ENCODE assay signal across 8 mouse cellular contexts in the genomic region with DNA sequence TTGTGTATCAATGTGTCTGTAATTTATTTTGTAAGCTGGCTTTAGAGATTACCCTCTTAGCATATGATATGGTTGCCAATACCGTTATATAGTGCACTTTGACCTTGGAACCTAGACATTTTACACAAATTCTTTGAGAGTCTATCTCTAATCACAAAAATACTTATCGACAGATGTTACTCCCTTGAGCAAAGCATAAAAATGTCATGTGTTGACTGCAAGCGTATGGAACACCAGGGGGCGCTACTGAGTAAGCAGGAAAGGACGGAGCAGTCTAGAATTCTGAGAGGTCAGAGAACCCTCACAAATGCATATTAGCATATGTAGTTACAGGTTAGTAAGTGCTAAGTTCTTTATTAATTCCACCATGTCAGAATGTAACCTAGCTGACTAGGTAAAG. TPM values are rescaled to one million over a fixed set of nuclear protein-coding genes. Genes with fewer than 3 reads are reported as not detected.
DNase-seq lines count a peak whose midpoint lies in the region; ATAC-seq and TF ChIP-seq lines count a peak whose summit lies in the region.

No protein-coding gene starts in this region.

- no peak overlapping the region for H3K9ac ChIP-seq in kidney, postnatal 0 days (ENCODE audit: low read depth, low read length)
- H3K9ac ChIP-seq in liver, adult 2 months (ENCODE audit: low read depth, low read length): no peak overlapping the region

- no peaks in the 10 kb centered on the region for H3K9me3 ChIP-seq in kidney, postnatal 0 days (replicated peaks; ENCODE audit: low read length)

- no peak overlapping the region for H3K4me2 ChIP-seq in kidney, postnatal 0 days (ENCODE audit: low read length)

- 7% methylated on average over 5 of the region's 5 CpGs for WGBS in kidney, postnatal 0 days
- 3% methylated on average over 5 of the region's 5 CpGs for WGBS in liver, adult 2 months

- H3K79me2 ChIP-seq in liver, adult 2 months (ENCODE audit: control insufficient read depth, insufficient read depth, low read length): 0 out of 2 replicates have a peak, but pooled peaks cover 4% of the 10 kb centered on the region

- ATAC-seq in kidney, postnatal 0 days (replicated peaks; ENCODE audit: low FRiP score, low read depth): peak; percentile 44; the same call in 1 of the 2 replicates

- peak; percentile 80 for DNase-seq in 416B (ENCODE audit: low read depth)
- DNase-seq in Muller cell, postnatal 12 days (ENCODE audit: inconsistent ontology term): peak; percentile 67
- peak; percentile 84 for DNase-seq in cerebellum, adult 9-10 months
- peak; percentile 26 to 91 for DNase-seq in frontal cortex, adult 2 months (ENCODE audit: extremely low spot score in 1 of 2, low spot score in 1 of 2)
- DNase-seq in kidney, postnatal 0 days (ENCODE audit: low spot score): peak; percentile 93
- peak; percentile 63 for DNase-seq in liver, adult 2 months (ENCODE audit: extremely low read depth, low read depth, low spot score)
- DNase-seq in natural killer cell, adult 2 months (ENCODE audit: low spot score in 2 of 2): peak; percentile 63 to 69
- peak; percentile 24 to 76 for DNase-seq in thymus, postnatal 10 days (ENCODE audit: low spot score in 2 of 2)

- no peak overlapping the region for H3K27ac ChIP-seq in kidney, postnatal 0 days
- no peak overlapping the region for H3K27ac ChIP-seq in liver, adult 2 months (replicated peaks; ENCODE audit: insufficient read depth, low read depth, low read length)

- H3K4me3 ChIP-seq in kidney, postnatal 0 days (replicated peaks; ENCODE audit: low read depth, low read length): no peak overlapping the region
- H3K4me3 ChIP-seq in liver, adult 2 months (ENCODE audit: insufficient read depth, low read depth, low read length): no peak overlapping the region

- TF ChIP-seq CTCF in kidney, postnatal 0 days (IDR thresholded peaks at IDR 0.05; ENCODE audit: low read depth): peak; percentile 99
- TF ChIP-seq CTCF in liver, adult 2 months (IDR thresholded peaks at IDR 0.05; ENCODE audit: low read depth, low read length): peak; percentile 67; the same call in 1 of the 2 replicates

- H3K36me3 ChIP-seq in kidney, postnatal 0 days (ENCODE audit: insufficient read depth, low read length): peaks cover 9% of the 10 kb centered on the region
- H3K36me3 ChIP-seq in liver, adult 2 months (ENCODE audit: control insufficient read depth, insufficient read depth, low read length): peaks cover 20% of the 10 kb centered on the region

- H3K27me3 ChIP-seq in kidney, postnatal 0 days (ENCODE audit: insufficient read depth, low read length): no peaks in the 10 kb centered on the region
- H3K27me3 ChIP-seq in liver, adult 2 months (ENCODE audit: control insufficient read depth, insufficient read depth, low read length): no peaks in the 10 kb centered on the region

- peaks cover 8% of the 10 kb centered on the region; the same call in 1 of the 2 replicates for H3K4me1 ChIP-seq in kidney, postnatal 0 days (replicated peaks; ENCODE audit: insufficient read depth, low read length)
- peaks cover 10% of the 10 kb centered on the region for H3K4me1 ChIP-seq in liver, adult 2 months (ENCODE audit: control insufficient read depth, insufficient read depth, low read length)

- no peak for TF ChIP-seq POLR2A in liver, adult 2 months (IDR thresholded peaks at IDR 0.05; ENCODE audit: extremely low read depth, insufficient read depth, low read length)

RNA-seq across cellular contexts. Expression of a gene that starts 5.8 kb away (rescaled TPM):
- polyA plus RNA-seq in frontal cortex, adult 2 months (2012; rRNA removed): 804 and 928 TPM in 2 replicates
- polyA plus RNA-seq in kidney, postnatal 0 days (2015; fragmentation: Nextera tagmentation; extraction: Ambion mirVana): 2,374 and 2,839 TPM in 2 replicates
- 394 and 426 TPM in 2 replicates for total RNA-seq in liver, adult 2 months (2014; rRNA removed)
- polyA plus RNA-seq in liver, adult 2 months (2012; rRNA removed): 216 and 237 TPM in 2 replicates

RNA-seq across cellular contexts. Expression of a gene that starts 16.5 kb away (rescaled TPM):
- not detected in 2 replicates for polyA plus RNA-seq in frontal cortex, adult 2 months (2012; rRNA removed)
- polyA plus RNA-seq in kidney, postnatal 0 days (2015; fragmentation: Nextera tagmentation; extraction: Ambion mirVana): not detected in 2 replicates
- total RNA-seq in liver, adult 2 months (2014; rRNA removed): not detected in 2 replicates
- polyA plus RNA-seq in liver, adult 2 months (2012; rRNA removed): not detected in 2 replicates
